10 mouse cellular contexts compared by ENCODE assay signal in genomic region chr8:112238681-112239080, GRCm38 (mm10).
DNase-seq lines count a peak whose midpoint lies in the region.
"Had no signal": no experiment of that assay in that cellular context is flagged by ENCODE, and none has a peak within 500 bp of the region (broad histone marks: within the 10 kb centered on the region; RNA-seq: fewer than 3 reads in every experiment).

No protein-coding gene starts in this region.

- peak; percentile 4 for DNase-seq in cerebellum, adult 11 months
- no peak for DNase-seq in cerebellum, postnatal 4 days (ENCODE audit: low spot score in 2 of 2)
- DNase-seq in left cerebral cortex, adult 18-20 months (ENCODE audit: low spot score in 2 of 2) = peak; percentile 3 to 30
- DNase-seq in left cerebral cortex, postnatal 10 days (ENCODE audit: extremely low spot score in 1 of 2, low spot score in 2 of 2) = no peak
- DNase-seq in ZHBTc4 (ENCODE audit: low read depth, low spot score) = peak; percentile 19
- peak; percentile 49 to 76 for DNase-seq in cerebellum, postnatal 14 days
- DNase-seq in lung, postnatal 25 days (ENCODE audit: low spot score) = no peak
- no peak for DNase-seq in retina, postnatal 1 day
- DNase-seq: lung, postnatal 36 days; thymus, adult 18-20 months had no signal

- intact Hi-C loops in left cerebral cortex, postnatal 10 days (cut with DNase I) = no loop called here

Comparison
In these comparisons a context has a peak if more than half of its experiments do, and no peak if none do; other contexts are left out.
1. DNase-seq: peak in cerebellum, adult 11 months (single experiment), left cerebral cortex, adult 18-20 months (2 of 2), ZHBTc4 (single experiment) and cerebellum, postnatal 14 days (2 of 2); none in cerebellum, postnatal 4 days (0 of 2), left cerebral cortex, postnatal 10 days (0 of 2), lung, postnatal 25 days (single experiment) and retina, postnatal 1 day (single experiment).